Mouse (Mus musculus): Measurements from ENCODE around the gene Mgat4e. TPM values are rescaled to one million over a fixed set of nuclear protein-coding genes. Genes with fewer than 3 reads are reported as not detected.
A peak's percentile ranks its signal among the peaks of the same experiment; 100 is the strongest.

The Mgat4e gene
- polyA plus RNA-seq, 1 experiment from 2014 or later, result not detected

DNA sequence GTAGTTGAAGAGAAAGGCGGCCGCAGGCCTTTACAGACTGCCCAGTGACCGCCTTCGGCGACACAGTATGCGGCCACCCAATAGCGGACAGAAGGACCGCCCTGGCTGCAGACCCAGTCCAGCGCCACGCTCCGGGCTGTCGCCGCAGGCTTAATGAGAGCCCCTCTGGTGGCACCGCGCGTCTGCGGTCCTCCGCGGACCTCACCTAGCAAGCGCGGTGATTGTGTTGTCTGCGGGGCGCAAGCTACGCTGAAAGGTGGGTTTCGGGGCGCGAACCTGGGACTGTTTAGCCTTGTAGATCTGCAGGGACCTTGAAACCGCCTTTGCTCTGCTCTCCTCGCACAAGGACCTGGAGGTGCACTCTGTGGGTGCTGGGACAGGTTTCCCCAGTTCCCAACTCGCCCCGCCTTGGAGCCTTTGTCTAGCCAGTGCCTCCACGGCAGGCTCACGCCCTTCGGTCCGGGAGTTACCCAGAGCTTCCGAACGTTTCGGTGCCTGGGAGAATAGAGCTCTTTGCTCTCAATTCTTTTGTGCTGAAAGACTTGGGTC is 36.1 kb downstream of the Mgat4e start:
- no peak overlapping the region for H3K4me3 ChIP-seq (ENCODE audit: inconsistent target)
- H3K27ac ChIP-seq, result no peak overlapping the region
- WGBS (ENCODE audit: missing documents), result 6% methylated on average over 38 of the region's 38 CpGs
- H3K79me2 ChIP-seq (ENCODE audit: inconsistent target), result no peaks in the 10 kb centered on the region
- H3K36me3 ChIP-seq (ENCODE audit: inconsistent target), result no peaks in the 10 kb centered on the region

DNA sequence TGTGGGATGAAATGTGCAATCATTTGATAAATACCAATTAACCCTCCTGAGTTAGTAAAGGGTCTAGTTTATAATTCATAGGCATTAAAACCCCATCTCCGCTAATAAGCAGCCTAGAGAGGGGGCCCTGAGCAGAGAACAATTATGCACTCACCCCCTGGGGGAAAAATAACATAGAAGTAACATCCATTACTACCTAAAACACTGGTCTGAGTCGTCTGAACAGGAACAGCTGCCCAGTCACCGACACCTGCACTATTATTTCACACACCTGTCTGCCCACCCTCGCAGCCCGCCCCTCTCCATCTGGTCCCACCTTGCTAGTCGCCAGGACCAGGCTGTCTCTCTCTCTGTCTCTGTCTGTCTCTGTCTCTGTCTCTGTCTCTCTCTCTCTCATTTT is 36.9 kb downstream of the Mgat4e start:
- H3K27ac ChIP-seq, result no peak overlapping the region
- H3K4me3 ChIP-seq (ENCODE audit: inconsistent target), result no peak overlapping the region
- WGBS (ENCODE audit: missing documents), result 80% methylated on average over 6 of the region's 6 CpGs
- no peaks in the 10 kb centered on the region for H3K79me2 ChIP-seq (ENCODE audit: inconsistent target)
- H3K36me3 ChIP-seq (ENCODE audit: inconsistent target), result peaks cover 7% of the 10 kb centered on the region; the same call in 1 of the 2 replicates

DNA sequence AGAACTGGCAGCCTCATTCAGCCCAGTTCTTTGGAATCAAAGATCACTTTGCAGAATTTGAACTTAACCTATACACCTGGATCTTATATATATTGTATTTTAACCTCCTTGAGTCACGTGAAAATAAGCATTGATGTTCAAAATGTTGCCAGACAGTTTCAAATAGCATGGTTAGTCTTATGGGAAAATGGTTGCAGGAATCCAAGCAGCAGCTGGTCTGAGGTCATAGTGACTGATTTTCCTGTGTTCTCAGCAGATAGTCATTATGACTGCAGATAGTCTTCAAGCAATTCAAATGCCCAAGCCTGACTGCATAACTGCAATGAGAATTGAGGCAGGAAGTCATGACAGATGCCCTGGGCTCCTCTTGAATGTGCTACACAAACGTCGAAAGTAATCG is 37.3 kb downstream of the Mgat4e start:
- H3K4me3 ChIP-seq (ENCODE audit: inconsistent target), result no peak overlapping the region
- H3K79me2 ChIP-seq (ENCODE audit: inconsistent target), result no peaks in the 10 kb centered on the region
- WGBS (ENCODE audit: missing documents), result 77% methylated on average over 4 of the region's 4 CpGs
- H3K27ac ChIP-seq, result no peak overlapping the region
- peaks cover 11% of the 10 kb centered on the region for H3K36me3 ChIP-seq (ENCODE audit: inconsistent target)

DNA sequence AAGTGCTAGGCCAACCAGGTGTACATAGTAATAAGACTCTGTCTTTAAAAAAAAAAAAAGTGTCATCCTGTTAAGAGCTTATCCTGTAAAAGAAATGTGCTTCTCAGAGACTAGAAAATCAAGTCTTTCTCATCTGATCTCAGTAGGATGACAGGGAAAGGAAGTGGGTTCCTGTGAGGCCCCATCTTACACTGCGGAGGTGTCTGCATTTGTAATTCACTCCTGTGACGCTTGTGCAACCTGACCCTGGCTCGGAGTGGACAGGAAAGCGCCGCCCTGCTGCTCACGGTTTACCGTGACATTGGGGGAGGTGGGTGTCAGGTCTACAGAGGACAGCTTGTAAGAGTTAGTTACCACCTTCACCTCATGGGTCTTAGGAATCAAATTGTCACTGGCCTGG is 39.5 kb downstream of the Mgat4e start:
- Histone ChIP-seq H3K79me2 (ENCODE audit: inconsistent target) (no peaks in the 10 kb centered on the region), H3K4me3 (ENCODE audit: inconsistent target) (no peak overlapping the region), H3K36me3 (ENCODE audit: inconsistent target) (peaks cover 26% of the 10 kb centered on the region), H3K27ac (no peak overlapping the region)
- WGBS (ENCODE audit: missing documents), result 47% methylated on average over 7 of the region's 7 CpGs

DNA sequence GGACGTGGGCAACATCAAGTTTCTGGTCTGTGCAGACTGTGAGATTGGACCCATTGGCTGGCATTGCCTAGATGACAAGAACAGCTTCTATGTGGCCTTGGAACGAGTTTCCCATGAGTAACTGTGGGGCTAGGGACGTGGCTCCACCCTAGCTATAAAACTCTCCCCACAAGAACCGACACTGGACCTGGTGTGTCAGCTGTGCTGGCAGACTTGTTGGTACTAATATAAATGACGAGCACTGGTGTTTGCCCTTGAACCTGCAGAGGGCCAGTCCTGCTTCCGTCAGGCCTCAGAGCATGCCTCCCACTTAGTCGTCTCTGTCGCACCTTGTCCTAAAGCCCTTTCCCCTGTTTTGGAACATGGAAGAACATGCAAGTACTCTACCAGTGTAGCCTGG is 43.3 kb downstream of the Mgat4e start:
- WGBS (ENCODE audit: missing documents), result 97% methylated on average over 8 of the region's 8 CpGs
- Histone ChIP-seq H3K36me3 (ENCODE audit: inconsistent target) (peaks cover 41% of the 10 kb centered on the region), H3K4me3 (ENCODE audit: inconsistent target) (no peak overlapping the region), H3K79me2 (ENCODE audit: inconsistent target) (peaks cover 28% of the 10 kb centered on the region; the same call in 1 of the 2 replicates), H3K27ac (no peak overlapping the region)

DNA sequence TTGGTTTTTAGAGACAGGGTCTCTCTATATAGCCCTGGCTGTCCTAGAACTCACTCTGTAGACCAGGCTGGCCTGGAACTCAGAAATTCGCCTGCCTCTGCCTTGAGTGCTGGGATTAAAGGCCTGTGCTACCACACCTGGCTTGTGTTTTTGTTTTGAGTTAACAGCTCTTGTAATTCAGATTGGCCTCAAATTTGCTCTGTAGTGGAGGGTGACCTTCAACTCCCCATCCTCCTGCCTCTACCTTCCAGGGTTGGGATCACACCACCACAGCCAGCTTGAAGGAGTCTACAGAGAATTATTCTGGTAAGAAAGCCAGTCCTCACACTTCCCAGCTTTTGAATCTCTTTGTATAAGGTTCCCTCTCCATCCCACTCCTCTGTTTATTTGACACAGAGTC is 48.6 kb downstream of the Mgat4e start:
- H3K4me3 ChIP-seq (ENCODE audit: inconsistent target), result no peak overlapping the region
- H3K27ac ChIP-seq, result no peak overlapping the region
- peaks cover 81% of the 10 kb centered on the region for H3K79me2 ChIP-seq (ENCODE audit: inconsistent target)
- peaks cover 17% of the 10 kb centered on the region for H3K36me3 ChIP-seq (ENCODE audit: inconsistent target)
- WGBS (ENCODE audit: missing documents), result 88% methylated on average over 1 of the region's 1 CpGs

DNA sequence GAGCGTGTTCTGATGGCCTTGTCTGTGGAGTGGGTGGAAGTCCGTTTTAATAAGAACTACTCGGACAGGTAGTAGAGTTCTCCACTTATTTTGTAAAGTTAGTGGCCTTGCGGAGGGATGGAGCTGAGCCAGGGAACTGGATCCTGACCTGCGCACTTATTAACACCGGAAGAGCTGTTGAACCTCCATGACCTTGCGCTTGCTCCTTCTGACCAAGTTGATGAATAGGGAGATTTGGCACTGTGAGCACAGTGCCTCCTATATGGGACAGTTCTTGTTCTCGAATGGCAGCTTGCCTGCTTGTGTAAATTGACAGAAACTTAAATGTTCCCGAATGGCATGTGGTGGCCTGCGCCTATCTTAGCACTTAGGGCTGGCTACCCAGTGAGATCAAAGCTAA is 53.5 kb downstream of the Mgat4e start:
- no peaks in the 10 kb centered on the region for H3K36me3 ChIP-seq (ENCODE audit: inconsistent target)
- H3K79me2 ChIP-seq (ENCODE audit: inconsistent target), result peaks cover 63% of the 10 kb centered on the region
- H3K27ac ChIP-seq, result no peak overlapping the region
- H3K4me3 ChIP-seq (ENCODE audit: inconsistent target), result no peak overlapping the region
- WGBS (ENCODE audit: missing documents), result 90% methylated on average over 10 of the region's 10 CpGs

DNA sequence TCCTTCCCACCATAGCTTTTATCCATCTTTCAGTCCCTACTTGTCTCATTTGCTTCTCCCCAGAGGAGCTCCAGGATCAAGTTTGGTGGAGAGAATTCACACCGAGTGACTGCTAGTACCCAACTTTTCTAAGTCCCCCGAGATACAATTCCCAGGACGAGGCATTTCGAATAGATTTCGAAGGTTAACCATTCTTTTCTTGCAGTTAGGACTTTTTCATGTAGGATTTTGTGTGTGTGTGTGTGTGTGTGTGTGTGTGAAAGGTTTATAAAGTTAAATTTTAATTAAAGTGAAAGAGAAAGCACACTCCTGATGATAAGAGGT is 54.3 kb downstream of the Mgat4e start:
- WGBS (ENCODE audit: missing documents), result 10% methylated on average over 5 of the region's 5 CpGs
- peak overlapping the region; percentile 66 for H3K27ac ChIP-seq
- peaks cover 55% of the 10 kb centered on the region for H3K79me2 ChIP-seq (ENCODE audit: inconsistent target)
- no peaks in the 10 kb centered on the region for H3K36me3 ChIP-seq (ENCODE audit: inconsistent target)
- peak overlapping the region; percentile 89 for H3K4me3 ChIP-seq (ENCODE audit: inconsistent target)

DNA sequence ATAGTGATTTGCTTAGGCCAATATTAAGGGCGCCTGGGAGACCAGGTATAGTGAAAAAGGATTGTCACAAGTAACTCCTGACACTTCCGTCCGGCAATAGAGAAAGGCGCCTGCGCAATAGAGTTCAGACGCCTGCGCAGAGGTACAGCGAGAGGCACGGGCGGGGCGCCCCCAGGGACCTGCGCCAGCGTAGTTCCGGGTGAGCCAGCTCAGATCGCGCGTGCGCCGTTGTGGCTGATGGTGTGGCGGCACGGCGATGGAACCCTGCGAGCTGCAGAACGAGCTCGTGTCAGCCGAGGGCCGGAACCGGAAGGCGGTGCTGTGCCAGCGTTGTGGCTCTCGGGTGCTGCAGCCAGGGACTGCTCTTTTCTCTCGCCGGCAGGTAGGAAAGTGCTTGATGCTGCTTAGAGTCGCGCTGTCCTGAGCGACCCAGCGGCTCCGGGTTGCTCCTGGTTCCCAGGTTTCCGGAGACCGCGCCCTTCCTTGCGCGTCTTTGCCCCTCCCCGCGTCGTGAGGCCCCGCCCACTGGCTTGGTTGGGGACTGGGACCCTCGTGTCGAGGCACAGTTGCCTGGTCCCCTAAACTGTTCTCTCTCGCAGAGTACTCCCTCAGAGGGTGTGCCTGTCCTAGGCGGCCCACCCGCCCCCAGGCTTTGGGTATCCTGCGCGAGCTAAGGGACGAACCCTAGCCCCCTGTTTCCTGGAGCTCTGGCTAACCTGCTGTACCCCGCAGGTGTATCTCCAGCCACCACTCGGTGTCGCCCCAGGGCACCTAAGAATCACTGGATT is 54.9 kb downstream of the Mgat4e start, which contains the start of gene Rabif:
Rabif (plus strand) TSS at position 221 of the 788 bp plus-strand sequence.
- Histone ChIP-seq H3K27ac (peak within 1 kb of the TSS; percentile 66), H3K36me3 (ENCODE audit: inconsistent target) (no peaks in the 10 kb centered on the region), H3K4me3 (ENCODE audit: inconsistent target) (peak within 1 kb of the TSS; percentile 89), H3K79me2 (ENCODE audit: inconsistent target) (peaks cover 49% of the 10 kb centered on the region)
- 1% methylated on average over 56 of the region's 58 CpGs for WGBS (ENCODE audit: missing documents)

DNA sequence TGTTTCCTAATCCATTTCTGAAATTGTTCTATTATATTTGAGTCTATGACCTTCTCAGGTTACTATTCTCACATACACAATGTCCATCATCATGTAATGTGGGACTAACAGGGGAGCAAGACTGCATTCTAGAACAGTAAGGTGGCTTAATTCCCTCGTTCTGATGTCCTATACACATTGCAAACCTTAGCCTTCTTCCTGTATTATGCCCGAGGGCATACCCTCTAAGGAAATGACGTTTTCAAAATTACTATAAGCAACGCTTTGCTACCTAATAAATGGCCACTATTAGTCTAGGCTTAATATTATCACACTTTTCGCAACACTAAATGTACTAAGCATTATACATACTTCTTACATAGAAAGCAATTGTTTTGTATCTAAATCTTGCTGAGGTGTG is 55.5 kb downstream of the Mgat4e start:
- Histone ChIP-seq H3K79me2 (ENCODE audit: inconsistent target) (peaks cover 43% of the 10 kb centered on the region), H3K36me3 (ENCODE audit: inconsistent target) (no peaks in the 10 kb centered on the region), H3K4me3 (ENCODE audit: inconsistent target) (peak overlapping the region; percentile 89), H3K27ac (peak overlapping the region; percentile 66)
- WGBS (ENCODE audit: missing documents), result 7% methylated on average over 5 of the region's 5 CpGs

DNA sequence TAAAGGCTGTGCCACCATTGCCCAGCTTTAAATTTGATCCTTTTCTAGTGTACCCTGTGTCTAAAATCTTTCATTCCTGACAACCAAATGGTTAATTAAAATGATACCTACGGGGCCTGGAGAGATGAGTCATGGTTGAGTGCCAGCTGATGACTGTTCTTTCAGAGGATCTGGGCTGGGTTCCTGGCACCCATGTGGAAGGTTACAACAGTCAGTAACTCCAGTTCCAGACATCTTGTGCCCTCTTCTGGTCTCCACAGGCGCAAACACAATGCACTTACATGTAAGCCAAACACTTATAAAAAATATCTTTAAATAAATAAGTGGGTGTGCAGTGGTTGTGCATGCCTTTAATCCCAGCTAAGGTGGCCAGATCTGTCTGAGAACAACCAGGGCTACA is 56.0 kb downstream of the Mgat4e start:
- H3K27ac ChIP-seq, result no peak overlapping the region
- 95% methylated on average over 2 of the region's 2 CpGs for WGBS (ENCODE audit: missing documents)
- peaks cover 38% of the 10 kb centered on the region for H3K79me2 ChIP-seq (ENCODE audit: inconsistent target)
- no peak overlapping the region for H3K4me3 ChIP-seq (ENCODE audit: inconsistent target)
- no peaks in the 10 kb centered on the region for H3K36me3 ChIP-seq (ENCODE audit: inconsistent target)

DNA sequence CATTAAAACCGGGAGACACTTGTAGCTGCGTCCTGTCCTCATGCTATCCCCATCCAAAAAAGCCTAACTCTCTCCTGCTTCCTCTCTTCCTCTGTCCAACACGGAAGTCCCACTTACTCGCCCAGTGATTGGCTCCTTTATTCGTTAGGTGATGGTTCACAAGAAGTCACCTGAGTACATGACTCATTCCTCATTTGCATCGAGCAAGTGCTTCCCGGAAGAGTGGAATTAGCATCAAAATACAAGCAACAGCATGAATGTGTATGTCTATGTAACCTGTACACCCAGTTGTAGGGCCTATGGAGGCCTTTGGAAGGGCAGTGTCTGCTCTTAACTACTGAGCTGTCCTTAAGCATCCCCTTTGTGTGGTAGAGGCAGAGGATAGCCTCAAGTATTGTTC is 57.2 kb downstream of the Mgat4e start:
- H3K79me2 ChIP-seq (ENCODE audit: inconsistent target), result peaks cover 26% of the 10 kb centered on the region
- no peak overlapping the region for H3K27ac ChIP-seq
- 90% methylated on average over 7 of the region's 7 CpGs for whole genome bisulfite sequencing (ENCODE audit: missing documents)
- H3K36me3 ChIP-seq (ENCODE audit: inconsistent target), result no peaks in the 10 kb centered on the region
- no peak overlapping the region for H3K4me3 ChIP-seq (ENCODE audit: inconsistent target)

Other genes with a start within 250 kb of the Mgat4e start
- 5.1 to 8.5 TPM (median 6.0 TPM) in 3 replicates for gene Ppfia4, start 216.8 kb downstream of the Mgat4e start, polyA plus RNA-seq (2018)
- gene Tmem183a, start 187.7 kb downstream of the Mgat4e start, polyA plus RNA-seq (2018), result 31.9 to 35.6 TPM (median 34.8 TPM) in 3 replicates
- not detected in 3 replicates for gene 4933406M09Rik, start 163.7 kb downstream of the Mgat4e start, polyA plus RNA-seq (2018)
- 67.3 to 81.1 TPM (median 76.8 TPM) in 3 replicates for gene Cyb5r1, start 144.1 kb downstream of the Mgat4e start, polyA plus RNA-seq (2018)
- 121 to 204 TPM (median 153 TPM) in 3 replicates for gene Adipor1, start 134.3 kb downstream of the Mgat4e start, polyA plus RNA-seq (2018)
- 2.9 to 3.4 TPM (median 3.1 TPM) in 3 replicates for gene Klhl12, start 94.2 kb downstream of the Mgat4e start, polyA plus RNA-seq (2018)
- gene Rabif, start 55.0 kb downstream of the Mgat4e start, polyA plus RNA-seq (2018), result 11.5 to 14.8 TPM (median 14.4 TPM) in 3 replicates
- 2.8 to 4.8 TPM (median 4.1 TPM) in 3 replicates for gene Kdm5b, start 10.5 kb upstream of the Mgat4e start, polyA plus RNA-seq (2018)
- not detected in 3 replicates for gene Syt2, start 97.0 kb upstream of the Mgat4e start, polyA plus RNA-seq (2018)

Measured in macrophage (primary cell).